10 mouse cellular contexts compared by ENCODE assay signal in genomic region chr7:143444955-143445648, GRCm38 (mm10). TPM values are rescaled to one million over a fixed set of nuclear protein-coding genes. Genes with fewer than 3 reads are reported as not detected.
DNase-seq lines count a peak whose midpoint lies in the region; ATAC-seq and TF ChIP-seq lines count a peak whose summit lies in the region.
"Had no signal": no experiment of that assay in that cellular context is flagged by ENCODE, and none has a peak within 500 bp of the region (broad histone marks: within the 10 kb centered on the region; RNA-seq: fewer than 3 reads in every experiment).

No protein-coding gene starts in this region.

- H3K9me3 ChIP-seq in embryonic facial prominence, embryonic 12.5 days = no peaks in the 10 kb centered on the region
- no peaks in the 10 kb centered on the region for H3K9me3 ChIP-seq in limb, embryonic 10.5 days (replicated peaks)
- H3K9me3 ChIP-seq in neural tube, embryonic 13.5 days = no peaks in the 10 kb centered on the region

- H3K27me3 ChIP-seq in kidney, adult 2 months (replicated peaks; ENCODE audit: control insufficient read depth, insufficient read depth, low read length) = 0 out of 2 replicates have a peak, but pooled peaks cover 2% of the 10 kb centered on the region
- peaks cover 59% of the 10 kb centered on the region for H3K27me3 ChIP-seq in embryonic facial prominence, embryonic 12.5 days
- H3K27me3 ChIP-seq in limb, embryonic 10.5 days (ENCODE audit: low read depth, poor library complexity, severe bottlenecking) = peaks cover 89% of the 10 kb centered on the region
- 0 out of 2 replicates have a peak, but pooled peaks cover 8% of the 10 kb centered on the region for H3K27me3 ChIP-seq in neural tube, embryonic 13.5 days

- no peak for TF ChIP-seq POLR2A in kidney, adult 2 months (IDR thresholded peaks at IDR 0.05; ENCODE audit: low read depth, low read length)

- no peak for ATAC-seq in embryonic facial prominence, embryonic 12.5 days (ENCODE audit: insufficient number of reproducible peaks, insufficient read depth, low FRiP score, low TSS enrichment)
- ATAC-seq in neural tube, embryonic 13.5 days (ENCODE audit: low read depth) = peak; percentile 71
- no peak for ATAC-seq in activated CD4-positive, CD25-positive, alpha-beta regulatory T cell, adult 4 months

- WGBS in kidney, adult 2 months = 15% methylated on average over 55 of the region's 55 CpGs
- 1% methylated on average over 55 of the region's 55 CpGs for WGBS in embryonic facial prominence, embryonic 12.5 days
- 5% methylated on average over 55 of the region's 55 CpGs for WGBS in limb, embryonic 10.5 days
- 2% methylated on average over 55 of the region's 55 CpGs for WGBS in neural tube, embryonic 13.5 days

- no peak for DNase-seq in kidney, adult 2 months
- no peak for DNase-seq in kidney, adult 11 months
- DNase-seq in limb, embryonic 10.5 days (ENCODE audit: low spot score) = peak; percentile 59
- no peak for DNase-seq in left cerebral cortex, adult 18-20 months (ENCODE audit: low spot score in 2 of 2)
- no peak for DNase-seq in kidney, postnatal 36 days
- DNase-seq: cerebellum, postnatal 25 days; right cerebral cortex, postnatal 4 days had no signal

- peak overlapping the region; percentile 61 for H3K9ac ChIP-seq in embryonic facial prominence, embryonic 12.5 days
- H3K9ac ChIP-seq in neural tube, embryonic 13.5 days = peak overlapping the region; percentile 68

- H3K4me1 ChIP-seq in kidney, adult 2 months (ENCODE audit: control insufficient read depth, insufficient read depth, low read length) = no peaks in the 10 kb centered on the region
- peaks cover 14% of the 10 kb centered on the region for H3K4me1 ChIP-seq in embryonic facial prominence, embryonic 12.5 days
- peaks cover 27% of the 10 kb centered on the region for H3K4me1 ChIP-seq in limb, embryonic 10.5 days
- H3K4me1 ChIP-seq in neural tube, embryonic 13.5 days (replicated peaks) = peaks cover 41% of the 10 kb centered on the region

- no peak for TF ChIP-seq CTCF in kidney, adult 2 months (conservative IDR thresholded peaks at IDR 0.05; ENCODE audit: insufficient read depth, insufficient read length, low read depth, low read length)

- peak overlapping the region; percentile 64 for H3K4me2 ChIP-seq in embryonic facial prominence, embryonic 12.5 days (replicated peaks)
- H3K4me2 ChIP-seq in neural tube, embryonic 13.5 days = peak overlapping the region; percentile 64

- H3K36me3 ChIP-seq in kidney, adult 2 months (ENCODE audit: control insufficient read depth, insufficient read depth, low read length) = no peaks in the 10 kb centered on the region
- no peaks in the 10 kb centered on the region for H3K36me3 ChIP-seq in embryonic facial prominence, embryonic 12.5 days
- H3K36me3 ChIP-seq in limb, embryonic 10.5 days = no peaks in the 10 kb centered on the region
- H3K36me3 ChIP-seq in neural tube, embryonic 13.5 days = no peaks in the 10 kb centered on the region

- H3K27ac ChIP-seq in kidney, adult 2 months (ENCODE audit: insufficient read depth, low read depth, low read length) = no peak overlapping the region
- H3K27ac ChIP-seq in embryonic facial prominence, embryonic 12.5 days = no peak overlapping the region
- H3K27ac ChIP-seq in limb, embryonic 10.5 days = peak overlapping the region; percentile 85
- H3K27ac ChIP-seq in neural tube, embryonic 13.5 days (replicated peaks) = peak overlapping the region; percentile 90

- H3K4me3 ChIP-seq in kidney, adult 2 months (ENCODE audit: insufficient read depth, low read depth, low read length) = 0 out of 2 replicates have a peak overlapping the region, but pooled peaks have one; percentile 20
- H3K4me3 ChIP-seq in embryonic facial prominence, embryonic 12.5 days = peak overlapping the region; percentile 38
- peak overlapping the region; percentile 54 for H3K4me3 ChIP-seq in limb, embryonic 10.5 days
- H3K4me3 ChIP-seq in neural tube, embryonic 13.5 days = peak overlapping the region; percentile 37

RNA-seq across cellular contexts. Expression of gene Cdkn1c, which starts 15.7 kb away (rescaled TPM):
- 30.8 and 31.0 TPM in 2 replicates for polyA plus RNA-seq in kidney, adult 2 months (2012; rRNA removed)
- 1,667 and 1,675 TPM in 2 replicates for polyA plus RNA-seq in embryonic facial prominence, embryonic 12.5 days (2016; fragmentation: Nextera tagmentation; extraction: Ambion mirVana)
- polyA plus RNA-seq in limb, embryonic 10.5 days (2016; fragmentation: Nextera tagmentation; extraction: Ambion mirVana) = 317 and 593 TPM in 2 replicates
- polyA plus RNA-seq in neural tube, embryonic 13.5 days (2015; fragmentation: Nextera tagmentation; extraction: Ambion mirVana) = 464 and 633 TPM in 2 replicates
- total RNA-seq in left cerebral cortex, adult 18-20 months (2021) = 10 to 100 TPM; 11.9 to 13.3 TPM
- polyA plus RNA-seq in activated CD4-positive, CD25-positive, alpha-beta regulatory T cell, adult 4 months (2017; shearing (Covaris generic)) = under 1 TPM; 0.24 to 0.41 TPM

RNA-seq across cellular contexts. Expression of gene Slc22a18, which starts 28.4 kb away (rescaled TPM):
- 1,125 and 1,412 TPM in 2 replicates for polyA plus RNA-seq in kidney, adult 2 months (2012; rRNA removed)
- polyA plus RNA-seq in embryonic facial prominence, embryonic 12.5 days (2016; fragmentation: Nextera tagmentation; extraction: Ambion mirVana) = 0.60 and 1.6 TPM in 2 replicates
- 0.25 and 0.53 TPM in 2 replicates for polyA plus RNA-seq in limb, embryonic 10.5 days (2016; fragmentation: Nextera tagmentation; extraction: Ambion mirVana)
- polyA plus RNA-seq in neural tube, embryonic 13.5 days (2015; fragmentation: Nextera tagmentation; extraction: Ambion mirVana) = 0.28 and 0.29 TPM in 2 replicates
- under 1 TPM; 0.68 to 0.86 TPM for total RNA-seq in left cerebral cortex, adult 18-20 months (2021)
- polyA plus RNA-seq in activated CD4-positive, CD25-positive, alpha-beta regulatory T cell, adult 4 months (2017; shearing (Covaris generic)) = under 1 TPM in 1 of 2 experiments, not detected in 1; 0.32 TPM

RNA-seq across cellular contexts. Expression of gene Phlda2, which starts 57.8 kb away (rescaled TPM):
- polyA plus RNA-seq in kidney, adult 2 months (2012; rRNA removed) = 46.6 and 50.2 TPM in 2 replicates
- 7.3 and 9.1 TPM in 2 replicates for polyA plus RNA-seq in embryonic facial prominence, embryonic 12.5 days (2016; fragmentation: Nextera tagmentation; extraction: Ambion mirVana)
- polyA plus RNA-seq in limb, embryonic 10.5 days (2016; fragmentation: Nextera tagmentation; extraction: Ambion mirVana) = 2.6 and 3.1 TPM in 2 replicates
- polyA plus RNA-seq in neural tube, embryonic 13.5 days (2015; fragmentation: Nextera tagmentation; extraction: Ambion mirVana) = 0.45 and 0.84 TPM in 2 replicates
- not detected for total RNA-seq in left cerebral cortex, adult 18-20 months (2021)
- not detected for polyA plus RNA-seq in activated CD4-positive, CD25-positive, alpha-beta regulatory T cell, adult 4 months (2017; shearing (Covaris generic))

Comparison
In these comparisons a context has a peak if more than half of its experiments do, and no peak if none do; other contexts are left out.
1. H3K27ac ChIP-seq: peak in limb, embryonic 10.5 days (single experiment) and neural tube, embryonic 13.5 days (single experiment); none in kidney, adult 2 months (single experiment) and embryonic facial prominence, embryonic 12.5 days (single experiment).
2. RNA of gene Cdkn1c, which starts 15.7 kb away (polyA plus RNA-seq): 1,667 to 1,675 TPM in embryonic facial prominence, embryonic 12.5 days, 317 to 593 TPM in limb, embryonic 10.5 days, 464 to 633 TPM in neural tube, embryonic 13.5 days and 30.8 to 31.0 TPM in kidney, adult 2 months; 0.24 to 0.41 TPM in activated CD4-positive, CD25-positive, alpha-beta regulatory T cell, adult 4 months; every median in the first group is over 10 times any median in the second.
3. RNA of gene Slc22a18, which starts 28.4 kb away (polyA plus RNA-seq): 1,125 to 1,412 TPM in kidney, adult 2 months; 0.60 to 1.6 TPM in embryonic facial prominence, embryonic 12.5 days, 0.25 to 0.53 TPM in limb, embryonic 10.5 days, 0.32 TPM in activated CD4-positive, CD25-positive, alpha-beta regulatory T cell, adult 4 months and 0.28 to 0.29 TPM in neural tube, embryonic 13.5 days; every median in the first group is over 100 times any median in the second.
4. Peak in every context shown above with its lines, with median percentiles within 50 percentile points of each other: H3K4me3 ChIP-seq.